Mouse (Mus musculus) layer of hippocampus, adult 8-10 months (tissue): Measurements from ENCODE around the gene Chga. TPM values are rescaled to one million over a fixed set of nuclear protein-coding genes. Genes with fewer than 3 reads are reported as not detected.

Experiments used
- DNase-seq, 2 experiments: peaks; one replicate each; pipeline ENCODE4 v3.0.0; 2022; ENCODE audit warnings: low spot score in 2 of 2
- total RNA-seq, 4 experiments: library from RNA; stranded (reverse); gene quantifications; 2 replicates each; pipeline ENCODE4 v1.2.4; 2022

The Chga gene
- total RNA-seq, 4 experiments from 2014 or later: 115 to 125 (median 120) TPM

DNA sequence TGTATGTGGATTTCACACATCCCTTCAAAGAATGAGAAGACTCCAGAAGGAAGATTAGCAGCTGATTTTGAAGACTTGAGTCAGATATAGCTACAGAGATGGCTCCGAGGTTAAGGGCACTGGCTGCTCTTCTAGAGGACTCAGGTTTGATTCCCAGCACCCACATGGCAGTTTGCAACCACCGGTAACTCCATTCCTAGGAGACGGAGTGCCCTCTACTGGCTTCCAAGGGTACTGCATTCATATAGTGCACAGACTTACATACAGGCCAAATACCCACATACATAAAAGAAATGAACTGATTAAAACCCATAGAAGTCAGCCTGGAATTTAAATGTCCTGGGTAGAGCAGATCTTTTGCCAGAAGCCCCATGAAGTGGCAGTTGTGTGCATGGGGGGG is 43.8 kb downstream of the Chga start:
- DNase-seq: no peak

- no peak for DNase-seq
Measured at GRCm38 (mm10) chr12:102599801-102600200, 45.0 kb downstream of the Chga start.

DNA sequence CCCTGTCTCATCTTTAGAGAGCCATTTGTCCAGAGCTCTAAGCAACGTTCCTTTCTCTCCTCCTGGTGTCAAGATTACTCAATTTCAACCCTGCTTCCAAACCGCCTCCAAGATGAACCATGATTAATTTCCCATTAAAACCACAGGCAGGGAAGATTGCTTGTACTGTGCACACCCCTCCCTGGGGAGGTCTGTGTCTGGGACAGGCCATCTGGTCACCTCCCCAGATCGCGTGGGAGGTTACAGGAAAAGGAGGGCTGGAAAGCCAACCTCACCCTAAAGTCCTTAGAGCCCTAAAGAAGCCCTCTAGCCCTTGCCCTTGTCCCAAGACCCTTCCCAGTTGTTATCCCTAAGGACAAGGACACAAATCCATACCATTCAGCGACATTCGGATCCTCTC is 45.6 kb downstream of the Chga start:
- DNase-seq: no peak

DNA sequence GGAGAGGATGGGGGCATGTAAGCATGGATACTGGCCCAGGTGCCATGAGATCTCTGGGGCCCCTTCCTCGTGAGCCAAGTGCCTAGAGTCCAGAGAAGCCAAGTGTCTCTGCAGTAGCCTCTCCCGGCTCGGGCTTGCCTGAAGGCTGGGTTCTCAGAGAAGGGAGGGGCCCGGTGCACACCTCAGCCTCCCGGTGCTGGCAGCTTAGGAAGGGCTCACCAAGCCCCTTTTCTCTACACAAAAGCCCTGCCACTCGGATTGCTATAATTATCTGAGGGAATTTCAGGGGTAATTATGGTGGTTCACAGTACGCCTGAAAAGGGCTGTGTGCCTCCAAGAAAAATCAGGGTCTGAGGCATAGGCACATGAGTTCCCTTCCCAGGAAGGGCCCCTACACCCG is 47.1 kb downstream of the Chga start:
- no peak for DNase-seq

DNA sequence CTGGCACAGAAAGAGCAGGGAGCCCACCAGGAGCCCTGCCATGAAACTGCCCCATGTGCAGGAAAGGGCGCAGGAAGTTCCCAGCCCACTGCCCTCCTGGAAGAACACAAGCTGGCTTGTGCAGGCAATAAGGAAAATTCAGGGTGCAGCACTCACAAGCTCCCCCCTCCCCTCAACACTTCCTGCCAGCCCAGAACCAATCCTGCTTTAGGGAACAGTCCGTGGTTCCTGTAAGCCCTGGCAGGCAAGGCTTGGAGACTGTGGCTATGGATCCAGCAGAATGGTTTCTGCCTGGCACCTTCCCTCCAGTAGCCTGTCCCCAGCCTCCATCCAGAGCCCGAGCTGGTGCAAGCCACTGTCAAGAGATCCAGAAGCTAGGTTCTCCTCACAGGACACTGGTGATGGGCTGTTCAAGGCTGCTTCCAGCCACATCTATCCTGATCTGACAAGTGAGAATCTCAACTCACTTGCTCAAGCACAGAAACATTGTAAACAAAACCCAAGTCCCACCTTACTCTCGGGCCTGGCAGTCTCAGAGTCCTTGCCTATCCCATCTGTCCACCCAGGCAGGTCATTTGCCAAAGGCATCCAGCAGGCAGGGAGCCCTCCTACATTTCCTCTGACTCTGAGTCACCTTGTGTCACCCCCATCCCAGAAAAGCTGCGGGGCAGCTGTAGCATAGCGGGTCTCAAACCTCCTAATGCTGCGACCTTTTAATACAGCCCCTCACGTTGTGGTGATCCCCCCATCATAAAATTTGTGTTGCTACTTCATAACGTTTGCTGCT is 47.7 kb downstream of the Chga start:
- no peak for DNase-seq

DNA sequence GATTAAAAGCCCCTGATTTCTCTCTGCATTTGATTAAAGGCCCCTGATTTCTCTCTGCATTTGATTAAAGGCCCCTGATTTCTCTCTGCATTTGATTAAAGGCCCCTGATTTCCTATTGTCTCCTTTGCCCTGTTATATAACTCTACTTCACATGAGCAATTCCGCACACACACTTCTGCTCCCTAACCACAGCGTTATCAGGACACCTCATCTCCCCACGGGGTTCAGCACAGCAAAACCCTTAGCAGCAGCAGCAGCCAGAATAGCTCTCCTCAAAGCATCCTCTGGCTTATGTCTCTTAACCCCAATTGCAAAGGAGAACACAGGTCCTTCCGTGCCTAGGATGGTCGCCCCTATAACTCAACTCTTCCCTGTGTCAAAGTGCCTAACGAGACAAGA is 50.8 kb downstream of the Chga start:
- DNase-seq: no peak

- no peak for DNase-seq
Measured at GRCm38 (mm10) chr12:102607066-102607465, 52.3 kb downstream of the Chga start.

DNA sequence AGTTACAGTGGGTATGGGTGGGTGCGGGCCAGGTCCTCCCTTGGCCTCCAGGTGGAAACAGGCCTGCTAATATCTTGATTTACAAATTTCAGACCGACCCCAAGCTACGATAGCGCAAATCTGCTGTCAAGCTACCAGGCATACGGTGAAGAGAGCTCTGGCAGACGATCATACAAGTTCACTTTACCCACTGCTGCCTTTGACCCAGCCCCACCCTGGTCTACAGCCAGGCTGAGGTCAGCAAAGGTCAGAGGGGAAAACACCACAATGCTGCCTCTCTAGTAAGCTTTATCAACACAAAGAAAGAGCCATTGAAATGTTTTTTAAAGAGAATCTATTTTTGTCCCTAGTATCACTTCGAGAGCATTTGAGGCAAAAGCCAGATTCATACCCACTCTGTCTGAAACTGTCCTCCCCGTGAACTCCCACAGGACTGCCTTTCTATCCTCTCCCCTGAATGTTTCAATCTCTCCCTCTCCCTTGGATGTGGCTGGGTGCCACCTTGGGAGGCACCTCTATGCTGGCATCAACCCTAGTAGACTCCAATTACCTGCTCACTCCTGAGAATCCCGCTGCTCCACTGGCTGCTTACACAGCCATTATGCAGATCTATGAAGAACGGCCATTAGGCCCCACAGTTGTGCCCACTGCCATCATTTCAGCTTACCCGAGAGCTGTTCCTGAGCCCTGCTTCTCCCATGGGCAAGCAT is 53.2 kb downstream of the Chga start:
- no peak for DNase-seq

- no peak for DNase-seq
Measured at GRCm38 (mm10) chr12:102610927-102611326, 56.2 kb downstream of the Chga start.

- DNase-seq: no peak
Measured at GRCm38 (mm10) chr12:102612431-102612830, 57.7 kb downstream of the Chga start.

- no peak for DNase-seq
Measured at GRCm38 (mm10) chr12:102613411-102613810, 58.6 kb downstream of the Chga start.

Other genes starting within 250 kb of the Chga start
- gene Lgmn, start 115.2 kb upstream of the Chga start, total RNA-seq: 100 to 1,000 TPM in 2 of 4 experiments, 10 to 100 TPM in 2; 82.8 to 200 (median 127) TPM
- 10 to 100 TPM; 24.9 to 29.8 (median 26.9) TPM for gene Golga5, start 85.8 kb upstream of the Chga start, total RNA-seq
- 10 to 100 TPM; 57.5 to 71.0 (median 61.8) TPM for gene Itpk1, start 150.0 kb downstream of the Chga start, total RNA-seq
- gene Moap1, start 188.7 kb downstream of the Chga start, total RNA-seq: 10 to 100 TPM; 25.7 to 29.4 (median 26.8) TPM
- gene Tmem251, start 188.8 kb downstream of the Chga start, total RNA-seq: 1 to 10 TPM; 4.9 to 6.4 (median 5.6) TPM
- not detected for gene Gm28051, start 202.8 kb downstream of the Chga start, total RNA-seq
- 10 to 100 TPM; 10.9 to 13.3 (median 12.1) TPM for gene Gon7, start 202.8 kb downstream of the Chga start, total RNA-seq
- gene Ubr7, start 203.0 kb downstream of the Chga start, total RNA-seq: 10 to 100 TPM; 28.8 to 33.1 (median 31.7) TPM
- 10 to 100 TPM; 12.3 to 15.5 (median 14.9) TPM for gene Gm20604, start 203.7 kb downstream of the Chga start, total RNA-seq